Mouse (Mus musculus) liver, postnatal 0 days (tissue): ENCODE measurements around the gene Tsen54. TPM values are rescaled to one million over a fixed set of nuclear protein-coding genes. Genes with fewer than 3 reads are reported as not detected.

Source experiments
- ATAC-seq: fragments of 200-750 bp; cut with Nextera tagmentation; 2 replicates; pipeline ENCODE4 v1.8.0; 2017; ENCODE audit warnings: mild to moderate bottlenecking, moderate library complexity
- DNase-seq: peaks from one replicate; pipeline ENCODE4 v3.0.0-alpha.2; 2016
- H3K27ac ChIP-seq: fragments of 300-500 bp; sonication (generic); 2 replicates; pipeline ENCODE4 v1.5.1; 2014; ENCODE audit warnings: antibody characterized with exemption, moderate library complexity, mild to moderate bottlenecking, low read depth
- H3K27me3 ChIP-seq: fragments of 300-500 bp; sonication (generic); 2 replicates; pipeline ENCODE4 v1.6.1; 2014; ENCODE audit warnings: low read length, control low read depth, mixed read lengths; ENCODE audit not compliant: insufficient read depth
- H3K36me3 ChIP-seq: fragments of 300-500 bp; sonication (generic); replicated peaks from 2 replicates; pipeline ENCODE4 v1.6.1; 2014; ENCODE audit warnings: mild to moderate bottlenecking, control low read depth, low read length, moderate library complexity, mixed read lengths; ENCODE audit not compliant: insufficient read depth
- H3K4me1 ChIP-seq: fragments of 300-500 bp; sonication (generic); 2 replicates; pipeline ENCODE4 v1.6.1; 2014; ENCODE audit warnings: antibody characterized with exemption, mild to moderate bottlenecking, control low read depth; ENCODE audit not compliant: insufficient read depth
- H3K4me2 ChIP-seq: fragments of 300-500 bp; sonication (generic); 2 replicates; pipeline ENCODE4 v1.6.1; 2014; ENCODE audit warnings: low read depth, mild to moderate bottlenecking, low read length, moderate library complexity, mixed read lengths
- H3K4me3 ChIP-seq: fragments of 300-500 bp; sonication (generic); 2 replicates; pipeline ENCODE4 v1.5.1; 2014; ENCODE audit warnings: low read depth, low read length
- H3K9ac ChIP-seq: fragments of 300-500 bp; sonication (generic); replicated peaks from 2 replicates; pipeline ENCODE4 v1.6.1; 2014; ENCODE audit warnings: mild to moderate bottlenecking, moderate library complexity
- H3K9me3 ChIP-seq: fragments of 300-500 bp; sonication (generic); 2 replicates; pipeline ENCODE4 v1.6.1; 2016; ENCODE audit warnings: mild to moderate bottlenecking, control low read depth, low read length, mixed read lengths
- CTCF ChIP-seq: sonication (generic); IDR thresholded peaks from 2 replicates; pipeline ENCODE4 v1.5.1; 2016; ENCODE audit warnings: antibody characterized with exemption, low read depth
- EP300 ChIP-seq: IDR thresholded peaks from 2 replicates; pipeline ENCODE4 v1.6.1; 2016; ENCODE audit warnings: antibody characterized with exemption, low read depth, mild to moderate bottlenecking
- WGBS: fragments of 180-500 bp; shearing (Covaris S2); extraction: QIAGEN DNeasy Blood & Tissue Kit; methylation state at CpG from one replicate; pipeline ENCODE4 v1.1.7; 2014; ENCODE audit not compliant: insufficient replicate concordance; 5-methylcytosine and 5-hydroxymethylcytosine counted together
- microRNA-seq: library from miRNA; unstranded; fragments of <30 nt; microRNA quantifications from one replicate; pipeline ENCODE4, GENCODE M21; 2016
- polyA plus RNA-seq: library from polyadenylated mRNA; unstranded; fragments of >200 nt; fragmentation: Nextera tagmentation; extraction: Ambion mirVana; gene quantifications from 2 replicates; pipeline ENCODE4 v1.2.1, GENCODE M21; 2015

Gene Tsen54
- polyA plus RNA-seq, 1 experiment from 2014 or later, result 8.8 TPM

DNA sequence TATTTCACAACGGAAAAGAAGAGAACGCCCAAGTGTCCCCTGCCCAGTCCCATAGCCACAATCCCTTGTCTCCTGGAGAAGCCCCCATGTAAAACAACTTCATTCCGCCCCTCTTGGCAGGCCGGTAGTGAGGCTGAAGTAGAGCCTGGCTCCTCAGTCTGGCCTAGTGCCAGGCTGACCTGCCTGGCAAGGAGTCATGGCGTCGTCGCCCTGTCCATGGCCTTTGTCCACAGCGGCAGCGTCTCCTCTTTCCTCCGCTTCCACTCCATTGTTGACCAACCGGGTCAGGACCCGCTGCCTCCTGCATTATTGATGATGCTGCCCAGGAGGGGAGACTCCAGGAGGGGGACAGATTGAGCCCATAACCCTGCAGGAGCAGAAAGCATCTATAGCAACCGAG, 43.4 kb downstream of the Tsen54 start:
- DNase-seq, result no peak
- TF ChIP-seq CTCF, result no peak
- TF ChIP-seq EP300, result no peak
- 61% methylated on average over 13 of the region's 13 CpGs for WGBS

DNA sequence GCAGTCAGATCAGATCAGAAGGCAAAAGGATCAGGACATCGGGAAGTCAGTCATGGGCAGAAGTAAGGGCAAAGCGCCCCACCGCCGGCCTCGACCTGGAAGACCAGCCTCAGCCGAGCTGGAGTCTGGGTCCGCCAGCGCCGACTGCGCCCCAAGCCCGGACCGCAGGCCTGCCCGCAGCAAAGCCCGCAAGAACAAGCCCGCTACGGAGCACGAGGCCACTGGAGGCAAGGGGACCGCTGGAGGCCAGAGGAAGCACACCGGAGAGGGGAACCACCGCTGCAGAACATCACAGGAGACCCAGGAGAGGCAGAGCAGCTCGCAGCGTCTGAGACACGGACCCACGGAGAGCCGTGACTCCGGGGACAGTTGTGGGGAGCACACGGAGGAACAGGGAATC, 43.8 kb downstream of the Tsen54 start, which contains the start of gene Myo15b:
Gene Myo15b (plus strand): TSS at position 53 of the 400 bp plus-strand sequence.
- TF ChIP-seq CTCF (no peak), EP300 (no peak)
- DNase-seq (no peak), ATAC-seq (no peak)
- Histone ChIP-seq H3K36me3 (peaks cover 9% of the 10 kb centered on the region), H3K27ac (no peak within 1 kb of the TSS), H3K4me2 (peak within 1 kb of the TSS; percentile 65), H3K4me1 (peaks cover 13% of the 10 kb centered on the region), H3K4me3 (peak within 1 kb of the TSS; percentile 34), H3K27me3 (peaks cover 35% of the 10 kb centered on the region), H3K9ac (peak within 1 kb of the TSS; percentile 46), H3K9me3 (no peaks in the 10 kb centered on the region)
- 13% methylated on average over 27 of the region's 27 CpGs for WGBS

More for the DNA sequence above, 43.4 kb downstream of the Tsen54 start:
- H3K4me2 ChIP-seq, result 0 out of 2 replicates have a peak overlapping the region, but pooled peaks have one; percentile 26
- H3K9me3 ChIP-seq, result no peaks in the 10 kb centered on the region
- H3K4me1 ChIP-seq, result peaks cover 13% of the 10 kb centered on the region
- peak overlapping the region; percentile 6; the same call in 1 of the 2 replicates for H3K9ac ChIP-seq
- H3K36me3 ChIP-seq, result peaks cover 13% of the 10 kb centered on the region
- no peak for ATAC-seq
- H3K27ac ChIP-seq, result no peak overlapping the region
- H3K4me3 ChIP-seq, result no peak overlapping the region
- peaks cover 35% of the 10 kb centered on the region for H3K27me3 ChIP-seq

DNA sequence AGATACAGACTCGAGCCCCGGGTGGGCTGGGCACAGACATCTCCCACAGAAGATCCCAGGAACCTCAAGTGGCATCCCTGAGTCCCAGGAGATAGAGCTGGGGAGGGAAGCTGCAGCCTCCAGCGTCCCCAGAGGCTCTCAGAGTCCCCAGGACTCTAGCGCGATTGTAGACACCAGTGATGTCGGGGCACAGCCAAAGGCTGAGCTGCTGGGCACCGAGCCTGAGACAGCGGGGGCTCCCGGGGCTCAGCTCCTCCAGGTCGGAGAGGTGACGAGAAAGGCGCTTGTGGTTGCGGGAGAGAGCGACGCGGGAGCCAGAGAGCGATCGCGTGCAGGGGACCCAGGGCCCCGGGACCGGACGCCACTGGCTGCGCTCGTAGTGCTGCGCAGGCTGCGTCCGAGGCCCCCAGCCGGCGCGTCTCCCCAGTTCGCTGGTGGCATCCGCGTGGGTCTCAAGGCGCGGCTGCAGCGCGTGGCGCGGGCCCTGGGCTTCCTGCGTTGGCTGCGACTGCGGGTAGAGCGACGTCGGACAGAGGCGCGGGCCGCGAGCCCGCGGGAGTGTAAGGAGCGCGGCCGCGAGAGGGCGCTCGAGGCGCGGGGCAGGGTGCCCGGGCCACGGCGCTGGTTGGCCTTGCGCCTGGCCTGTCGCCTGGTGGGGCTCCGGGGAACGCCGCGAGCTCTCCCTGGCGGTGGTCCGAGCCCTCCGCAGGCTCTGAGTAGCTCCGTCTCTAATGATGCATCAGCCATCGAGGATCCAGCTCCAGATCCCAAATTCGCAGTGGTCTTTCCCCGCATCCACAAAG, 44.8 kb downstream of the Tsen54 start:
- H3K4me3 ChIP-seq, result peak overlapping the region; percentile 34
- DNase-seq, result peak; percentile 91

DNA sequence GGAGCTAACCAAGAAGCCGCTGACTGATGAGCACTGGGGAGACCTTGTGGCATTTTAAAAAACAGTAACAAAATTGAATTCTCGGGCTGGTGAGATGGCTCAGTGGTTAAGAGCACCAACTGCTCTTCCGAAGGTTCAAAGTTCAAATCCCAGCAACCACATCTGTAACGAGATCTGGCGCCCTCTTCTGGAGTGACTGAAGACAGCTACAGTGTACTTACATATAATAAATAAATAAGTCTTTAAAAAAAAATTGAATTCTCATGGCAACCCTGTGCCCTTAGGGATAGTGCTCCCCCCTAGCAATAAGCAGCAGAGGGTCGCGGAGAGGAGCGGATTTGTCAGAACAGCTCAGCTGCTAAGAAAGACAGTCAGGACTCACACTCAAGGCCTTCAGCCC, 49.4 kb downstream of the Tsen54 start:
- H3K27me3 ChIP-seq, result peaks cover 18% of the 10 kb centered on the region
- no peak overlapping the region for H3K4me2 ChIP-seq
- no peaks in the 10 kb centered on the region for H3K9me3 ChIP-seq
- DNase-seq (no peak), ATAC-seq (no peak)
- no peak overlapping the region for H3K9ac ChIP-seq
- peaks cover 4% of the 10 kb centered on the region for H3K4me1 ChIP-seq
- H3K36me3 ChIP-seq, result no peaks in the 10 kb centered on the region
- TF ChIP-seq CTCF, result peak; percentile 37; the same call in 1 of the 2 replicates
- TF ChIP-seq EP300, result no peak
- 73% methylated on average over 8 of the region's 8 CpGs for WGBS
- no peak overlapping the region for H3K4me3 ChIP-seq
- no peak overlapping the region for H3K27ac ChIP-seq

More for the DNA sequence above, 44.8 kb downstream of the Tsen54 start:
- Histone ChIP-seq H3K4me1 (peaks cover 13% of the 10 kb centered on the region), H3K4me2 (peak overlapping the region; percentile 65), H3K9ac (peak overlapping the region; percentile 46), H3K27me3 (peaks cover 35% of the 10 kb centered on the region), H3K27ac (no peak overlapping the region), H3K36me3 (peaks cover 4% of the 10 kb centered on the region; the same call in 1 of the 2 replicates), H3K9me3 (no peaks in the 10 kb centered on the region)
- ATAC-seq, result peak; percentile 90
- TF ChIP-seq EP300 (no peak), CTCF (peak; percentile 81)
- 4% methylated on average over 66 of the region's 75 CpGs for WGBS

DNA sequence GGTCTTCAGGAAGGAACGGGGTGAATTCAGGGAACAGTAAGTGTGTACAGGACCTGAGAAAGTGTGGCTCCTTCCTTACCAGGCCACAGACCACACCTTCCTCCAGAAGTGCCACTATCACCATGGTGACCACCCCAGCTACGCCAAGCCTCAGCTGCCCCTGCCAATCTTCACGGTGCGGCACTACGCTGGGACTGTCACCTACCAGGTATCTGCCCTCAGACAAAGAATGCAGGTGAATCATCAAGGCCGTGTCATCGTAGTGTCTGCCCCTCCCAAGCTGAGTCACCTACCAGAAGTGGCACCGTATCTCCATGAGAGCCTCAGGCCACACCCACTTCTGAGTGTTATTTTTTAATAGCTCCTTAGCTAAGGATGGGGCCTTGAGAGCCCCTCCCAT, 54.9 kb downstream of the Tsen54 start:
- H3K27ac ChIP-seq, result no peak overlapping the region
- H3K4me1 ChIP-seq, result peaks cover 2% of the 10 kb centered on the region; the same call in 1 of the 2 replicates
- no peaks in the 10 kb centered on the region for H3K27me3 ChIP-seq
- H3K4me2 ChIP-seq, result no peak overlapping the region
- WGBS, result 49% methylated on average over 8 of the region's 8 CpGs
- no peak overlapping the region for H3K4me3 ChIP-seq
- no peak for ATAC-seq
- H3K9me3 ChIP-seq, result no peaks in the 10 kb centered on the region
- no peak overlapping the region for H3K9ac ChIP-seq
- DNase-seq, result no peak
- no peak for TF ChIP-seq CTCF
- no peak for TF ChIP-seq EP300
- no peaks in the 10 kb centered on the region for H3K36me3 ChIP-seq

DNA sequence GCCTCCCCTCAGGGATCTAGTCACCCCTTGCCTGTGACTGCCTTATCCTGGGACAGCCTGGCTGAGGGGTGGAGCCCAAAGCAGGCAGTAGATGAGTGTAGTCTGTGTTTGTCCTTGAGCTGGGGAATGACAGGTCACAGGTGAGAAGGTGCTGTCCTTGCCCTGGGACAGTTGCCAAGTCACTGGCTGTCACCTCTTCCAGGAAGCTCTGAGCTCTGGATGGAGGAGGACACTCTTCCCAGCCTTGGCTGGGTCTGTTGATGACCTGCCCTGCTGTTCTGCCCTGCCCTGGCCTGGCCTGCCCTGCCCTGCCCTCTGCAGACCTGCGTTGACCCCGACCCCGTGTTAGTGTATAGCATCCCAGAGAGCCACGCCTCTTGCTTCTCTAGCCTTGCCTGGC, 57.9 kb downstream of the Tsen54 start:
- Histone ChIP-seq H3K4me3 (no peak overlapping the region), H3K9me3 (no peaks in the 10 kb centered on the region), H3K36me3 (no peaks in the 10 kb centered on the region), H3K27ac (no peak overlapping the region), H3K9ac (no peak overlapping the region), H3K4me2 (no peak overlapping the region), H3K4me1 (peaks cover 9% of the 10 kb centered on the region), H3K27me3 (no peaks in the 10 kb centered on the region)
- 52% methylated on average over 4 of the region's 4 CpGs for WGBS
- peak; percentile 81 for ATAC-seq
- no peak for TF ChIP-seq EP300
- TF ChIP-seq CTCF, result no peak
- DNase-seq, result peak; percentile 52

Small RNA genes within 50 kb of the gene (microRNA-seq; reads per million reads assigned to microRNA genes)
- not detected for gene Mir5621

Other genes with a start within 250 kb of the Tsen54 start
- gene Mrps7, start 210.8 kb upstream of the Tsen54 start, polyA plus RNA-seq, result 46.4 and 48.9 TPM in 2 replicates
- 3.0 and 3.5 TPM in 2 replicates for gene Gga3, start 210.7 kb upstream of the Tsen54 start, polyA plus RNA-seq
- 37.9 and 39.9 TPM in 2 replicates for gene Mif4gd, start 201.8 kb upstream of the Tsen54 start, polyA plus RNA-seq
- gene Slc25a19, start 186.4 kb upstream of the Tsen54 start, polyA plus RNA-seq, result 6.1 and 6.9 TPM in 2 replicates
- 40.4 and 45.6 TPM in 2 replicates for gene Grb2, start 106.1 kb upstream of the Tsen54 start, polyA plus RNA-seq
- gene Tmem94, start 49.3 kb upstream of the Tsen54 start, polyA plus RNA-seq, result 4.1 and 4.2 TPM in 2 replicates
- 3.2 and 3.3 TPM in 2 replicates for gene Caskin2, start 1.1 kb upstream of the Tsen54 start, polyA plus RNA-seq
- 15.1 and 20.9 TPM in 2 replicates for gene Llgl2, start 9.3 kb downstream of the Tsen54 start, polyA plus RNA-seq
- 2.4 and 2.7 TPM in 2 replicates for gene Myo15b, start 43.7 kb downstream of the Tsen54 start, polyA plus RNA-seq
- gene Smim5, start 85.2 kb downstream of the Tsen54 start, polyA plus RNA-seq, result 16.8 and 21.5 TPM in 2 replicates
- 1.9 TPM in 2 replicates for gene Smim6, start 97.3 kb downstream of the Tsen54 start, polyA plus RNA-seq
- 12.7 and 15.4 TPM in 2 replicates for gene Sap30bp, start 118.6 kb downstream of the Tsen54 start, polyA plus RNA-seq
- gene Recql5, start 118.8 kb downstream of the Tsen54 start, polyA plus RNA-seq, result 4.2 and 6.1 TPM in 2 replicates
- 0.21 and 0.34 TPM in 2 replicates for gene Itgb4, start 160.0 kb downstream of the Tsen54 start, polyA plus RNA-seq
- gene Galk1, start 198.0 kb downstream of the Tsen54 start, polyA plus RNA-seq, result 317 and 319 TPM in 2 replicates
- 647 and 656 TPM in 2 replicates for gene H3f3b, start 213.2 kb downstream of the Tsen54 start, polyA plus RNA-seq
- 3.9 and 5.1 TPM in 2 replicates for gene Unk, start 215.6 kb downstream of the Tsen54 start, polyA plus RNA-seq